Mouse (Mus musculus) kidney, postnatal 4 days (tissue): ENCODE data around the gene Kcns1.

ENCODE experiments used
- DNase-seq, 2 experiments: peaks; one replicate each; pipeline ENCODE4 v3.0.0; 2021; ENCODE audit warnings: mixed read lengths in 2 of 2

Gene Kcns1

GRCm38 (mm10) chr2:164168571-164168946 lies 2.4 kb downstream of the Kcns1 start:
- peak; percentile 36 to 55 for DNase-seq

- DNase-seq: peak; percentile 26 to 34
Observed at GRCm38 (mm10) chr2:164167752-164168570, 3.0 kb downstream of the Kcns1 start.

DNA sequence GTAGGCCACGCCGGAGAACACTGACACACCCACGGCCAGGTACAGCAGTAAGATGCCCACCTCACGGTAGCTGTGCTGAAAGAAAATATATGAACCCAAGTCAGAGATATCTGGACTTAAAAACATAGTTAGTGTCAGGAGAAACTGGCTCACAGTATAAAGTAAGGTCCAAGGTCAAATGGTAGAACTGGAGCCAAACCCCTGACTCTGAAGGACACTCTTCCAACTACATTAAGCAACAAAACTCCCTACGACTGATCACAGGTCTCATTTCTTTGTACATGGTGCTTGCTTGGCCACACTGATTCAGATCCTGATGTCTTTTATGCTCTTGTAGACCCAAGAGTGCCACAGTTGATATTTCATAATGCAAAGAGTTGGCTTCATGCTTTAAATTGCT lies 6.0 kb downstream of the Kcns1 start:
- no peak for DNase-seq

DNA sequence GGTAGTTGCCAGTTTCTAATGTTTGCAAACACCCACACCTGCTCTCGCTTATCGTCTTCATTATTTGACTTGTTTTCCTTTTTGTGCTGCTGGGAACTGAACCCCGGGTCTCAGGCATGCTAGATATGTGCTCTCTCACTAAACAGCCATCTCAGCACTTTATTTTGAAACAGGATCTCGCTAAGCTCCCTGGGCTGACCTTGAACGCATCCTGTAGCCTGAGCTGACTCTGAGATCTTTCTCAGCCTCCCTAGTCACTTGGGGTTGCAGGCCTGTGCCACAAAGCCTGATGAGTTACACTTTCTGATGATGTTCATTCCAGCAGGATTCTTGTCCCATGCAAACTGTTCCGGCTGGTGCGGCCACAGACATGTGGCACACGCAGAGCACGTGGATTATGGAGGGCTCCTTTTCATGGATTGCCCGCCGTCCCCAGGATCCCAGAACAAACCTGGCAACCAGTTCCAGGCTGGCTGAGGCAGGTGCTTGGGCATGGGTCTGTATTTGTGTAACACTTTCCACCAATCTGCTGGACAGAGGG lies 9.3 kb downstream of the Kcns1 start:
- DNase-seq: no peak

DNA sequence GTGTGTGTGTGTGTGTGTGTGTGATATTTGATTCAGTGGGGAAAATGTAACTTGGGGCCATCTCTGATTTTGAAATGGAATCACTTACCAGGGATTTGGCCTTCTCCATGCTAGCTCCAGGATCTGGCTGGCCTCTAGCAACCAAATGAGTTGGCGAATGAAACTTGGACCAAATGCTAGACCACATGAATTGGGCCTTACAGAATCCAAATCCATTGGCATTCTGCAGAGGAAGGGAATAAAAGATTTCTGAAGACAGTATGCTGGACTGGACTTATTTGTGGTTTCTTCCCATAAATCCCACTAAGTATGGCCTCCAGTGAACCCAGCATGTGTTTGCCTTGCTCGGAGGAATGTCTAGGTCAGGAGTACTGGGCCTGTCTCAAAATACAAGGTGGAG lies 12.1 kb downstream of the Kcns1 start:
- no peak for DNase-seq

DNA sequence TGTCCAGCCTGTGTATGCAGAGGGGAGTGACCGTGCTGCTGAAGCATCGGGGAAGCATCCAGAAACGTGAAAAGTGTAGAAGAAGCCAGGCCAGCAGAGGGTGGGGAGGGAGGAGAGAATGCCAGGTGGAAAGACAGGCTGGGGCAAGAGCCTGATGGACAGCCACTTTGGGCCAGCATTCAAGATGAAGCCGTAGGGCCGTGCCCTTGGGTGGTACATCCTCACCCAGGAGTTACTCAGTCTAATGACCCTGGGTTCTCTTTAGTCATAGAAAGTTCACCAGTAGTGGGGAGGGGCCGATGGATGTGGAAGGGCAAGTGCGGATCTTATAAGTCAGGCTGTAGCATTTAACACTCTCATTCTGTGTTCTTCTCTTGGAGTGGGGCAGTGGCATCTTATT lies 14.8 kb downstream of the Kcns1 start:
- DNase-seq: no peak

- no peak for DNase-seq
Observed at GRCm38 (mm10) chr2:164154007-164154406, 16.9 kb downstream of the Kcns1 start.

DNA sequence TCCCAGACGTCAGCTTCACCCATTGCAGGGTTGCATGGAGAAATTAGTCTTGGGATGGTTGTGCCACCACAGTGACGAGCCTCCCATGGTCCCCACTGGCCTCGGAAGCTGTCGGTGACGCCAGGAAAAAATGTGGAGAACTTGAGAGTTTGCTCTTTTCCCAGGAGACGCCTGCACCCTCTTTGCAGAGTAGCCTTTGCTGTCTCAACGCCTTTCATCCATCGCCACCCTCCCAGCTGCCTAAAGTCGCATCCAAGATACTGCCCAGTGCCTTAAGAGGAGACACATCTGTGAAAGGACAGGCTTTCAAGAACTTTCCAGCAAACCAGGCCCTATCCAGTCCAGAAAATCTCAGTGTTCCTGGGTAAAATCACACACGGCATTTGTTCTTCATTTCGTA lies 18.6 kb downstream of the Kcns1 start:
- DNase-seq: no peak

- DNase-seq: no peak
Observed at GRCm38 (mm10) chr2:164150086-164150760, 20.7 kb downstream of the Kcns1 start.

DNA sequence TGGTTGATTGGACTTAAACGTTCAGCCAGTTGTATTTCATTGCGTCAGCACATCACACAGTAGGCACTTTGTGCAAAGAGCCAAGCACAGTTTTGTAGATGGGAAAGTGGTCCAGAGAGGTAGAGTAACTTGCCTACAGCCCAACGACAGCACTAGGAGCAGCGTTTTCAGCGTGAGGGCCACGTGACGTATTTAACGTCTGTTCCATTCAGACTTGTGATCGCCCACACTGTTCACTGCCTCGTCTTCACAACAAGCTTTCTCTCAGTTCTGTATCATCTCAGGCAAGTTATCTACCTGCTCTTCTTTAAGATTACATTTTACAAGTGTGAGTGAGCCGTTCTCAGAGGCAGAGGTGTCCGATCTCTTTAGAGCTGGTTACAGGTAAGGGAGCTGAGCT lies 24.4 kb downstream of the Kcns1 start:
- no peak for DNase-seq

GRCm38 (mm10) chr2:164144541-164144940 lies 26.4 kb downstream of the Kcns1 start:
- DNase-seq: no peak

GRCm38 (mm10) chr2:164144025-164144424 lies 26.9 kb downstream of the Kcns1 start:
- DNase-seq: peak in 1 of 2 experiments; percentile 45

DNA sequence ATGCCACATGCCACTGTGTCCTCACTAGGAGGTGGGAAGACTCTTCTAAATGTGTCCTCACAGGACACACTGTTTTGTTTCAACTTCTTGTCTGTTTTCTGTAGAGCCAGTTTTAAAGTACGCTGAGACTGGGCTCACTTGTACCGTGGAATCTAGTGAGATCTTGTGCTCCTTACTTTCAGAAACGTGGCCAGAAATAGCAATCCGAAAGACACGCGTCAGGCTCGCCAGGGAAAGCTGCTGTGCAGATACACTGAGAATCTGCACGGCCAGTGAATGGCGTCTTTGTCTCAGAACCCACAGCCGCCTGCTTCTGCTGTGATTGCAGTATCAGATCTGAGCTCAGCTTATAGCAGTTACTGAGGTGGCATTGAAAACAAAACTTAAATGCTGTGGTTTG lies 28.9 kb downstream of the Kcns1 start:
- no peak for DNase-seq

DNA sequence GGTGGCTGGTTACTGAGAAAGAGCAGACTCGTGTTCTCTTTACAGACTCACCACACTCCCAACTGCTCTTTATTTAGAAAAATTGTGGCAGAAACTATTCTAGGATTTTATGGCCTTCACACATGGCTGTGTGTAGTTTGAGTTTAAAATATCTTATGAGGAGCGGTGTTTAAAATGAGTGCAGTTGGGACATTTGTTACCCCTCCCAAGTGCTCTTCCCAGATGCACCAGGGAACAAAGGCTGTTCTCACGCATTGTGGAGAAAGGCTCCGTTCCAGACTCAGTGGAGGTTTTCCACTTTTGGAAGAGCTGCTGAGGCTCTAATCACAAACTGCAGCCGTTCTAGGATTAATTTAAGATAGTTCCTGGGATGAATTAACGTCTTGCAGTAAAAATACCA lies 33.2 kb downstream of the Kcns1 start:
- no peak for DNase-seq

- DNase-seq: peak in 1 of 2 experiments; percentile 23
Observed at GRCm38 (mm10) chr2:164136393-164136792, 34.5 kb downstream of the Kcns1 start.

GRCm38 (mm10) chr2:164135367-164135766 lies 35.5 kb downstream of the Kcns1 start:
- DNase-seq: peak in 1 of 2 experiments; percentile 30

- DNase-seq: peak; percentile 53 to 67
Observed at GRCm38 (mm10) chr2:164134563-164134962, 36.4 kb downstream of the Kcns1 start.

DNA sequence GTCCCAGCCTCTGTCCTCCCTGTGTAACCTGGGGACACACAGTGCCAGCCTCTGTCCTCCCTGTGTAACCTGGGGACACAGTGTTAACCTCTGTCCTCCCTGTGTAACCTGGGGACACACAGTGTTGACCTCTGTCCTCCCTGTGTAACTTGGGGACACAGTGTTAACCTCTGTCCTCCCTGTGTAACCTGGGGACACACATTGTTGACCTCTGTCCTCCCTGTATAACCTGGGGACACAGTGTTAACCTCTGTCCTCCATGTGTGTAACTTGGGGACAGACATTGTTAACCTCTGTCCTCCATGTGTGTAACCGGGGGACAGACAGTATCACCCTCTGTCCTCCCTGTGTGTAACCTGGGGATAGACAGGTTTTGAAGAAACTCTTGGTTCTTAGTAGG lies 39.3 kb downstream of the Kcns1 start:
- DNase-seq: no peak

DNA sequence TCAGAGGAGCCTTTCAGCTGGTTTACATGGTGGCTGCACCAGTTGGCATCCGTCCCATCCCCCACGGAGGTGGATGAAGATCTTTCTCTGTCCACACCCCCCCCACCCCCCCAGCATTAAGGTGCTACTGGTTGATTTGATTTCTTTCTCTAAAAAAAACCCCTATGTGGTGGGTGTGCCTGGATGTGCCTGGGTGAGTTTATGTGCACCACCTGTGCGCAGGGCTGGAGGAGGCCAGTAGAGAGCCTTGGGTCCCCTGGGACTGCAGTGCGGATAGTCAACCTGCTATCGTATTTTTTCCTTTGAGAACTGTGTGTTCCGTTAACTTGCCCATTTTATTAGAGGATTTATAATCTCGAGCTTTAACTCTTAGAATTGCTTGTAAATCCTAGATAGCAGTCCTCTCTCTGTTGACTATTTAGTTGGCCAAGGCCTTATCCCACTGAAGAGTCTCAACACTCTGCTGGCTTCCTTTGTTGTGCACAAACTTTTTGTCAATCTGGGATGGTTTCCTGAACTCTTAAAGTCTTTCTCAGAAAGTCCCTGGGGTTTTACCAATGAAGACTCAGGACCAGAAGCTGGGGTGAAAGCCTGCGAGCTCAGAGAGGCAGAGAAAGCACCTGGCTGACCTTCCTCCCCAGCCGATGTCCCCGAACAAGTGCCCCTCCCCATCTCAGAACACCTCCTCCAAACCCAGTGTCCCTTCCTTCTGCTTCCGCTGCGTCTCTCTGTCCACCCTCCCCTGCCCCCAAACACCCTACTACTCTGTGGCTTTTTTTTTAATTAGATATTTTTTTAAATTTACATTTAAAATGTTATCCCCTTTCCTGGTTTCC lies 42.1 kb downstream of the Kcns1 start:
- DNase-seq: no peak

- no peak for DNase-seq
Observed at GRCm38 (mm10) chr2:164127297-164127696, 43.6 kb downstream of the Kcns1 start.

DNA sequence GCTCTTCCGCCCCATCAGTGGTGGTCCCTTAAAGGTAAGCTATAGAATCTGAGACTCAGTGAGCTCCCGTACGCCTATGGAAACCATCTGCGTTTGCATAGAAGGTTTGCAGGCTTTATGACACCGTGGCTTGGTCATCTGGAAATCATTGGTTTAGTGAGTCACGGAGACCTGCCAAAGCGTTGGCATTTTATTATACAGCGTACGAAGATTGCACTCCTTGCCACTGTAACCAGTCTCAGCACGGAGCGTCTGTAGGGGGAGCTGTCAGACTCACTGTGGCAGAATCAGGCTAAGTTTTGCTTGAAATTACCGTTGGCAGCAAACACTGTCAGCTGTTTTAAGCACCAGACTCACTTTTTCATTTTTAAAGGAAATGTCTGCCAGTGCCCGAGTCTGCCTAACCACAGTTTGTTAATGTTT lies 44.4 kb downstream of the Kcns1 start:
- peak; percentile 58 to 67 for DNase-seq

DNA sequence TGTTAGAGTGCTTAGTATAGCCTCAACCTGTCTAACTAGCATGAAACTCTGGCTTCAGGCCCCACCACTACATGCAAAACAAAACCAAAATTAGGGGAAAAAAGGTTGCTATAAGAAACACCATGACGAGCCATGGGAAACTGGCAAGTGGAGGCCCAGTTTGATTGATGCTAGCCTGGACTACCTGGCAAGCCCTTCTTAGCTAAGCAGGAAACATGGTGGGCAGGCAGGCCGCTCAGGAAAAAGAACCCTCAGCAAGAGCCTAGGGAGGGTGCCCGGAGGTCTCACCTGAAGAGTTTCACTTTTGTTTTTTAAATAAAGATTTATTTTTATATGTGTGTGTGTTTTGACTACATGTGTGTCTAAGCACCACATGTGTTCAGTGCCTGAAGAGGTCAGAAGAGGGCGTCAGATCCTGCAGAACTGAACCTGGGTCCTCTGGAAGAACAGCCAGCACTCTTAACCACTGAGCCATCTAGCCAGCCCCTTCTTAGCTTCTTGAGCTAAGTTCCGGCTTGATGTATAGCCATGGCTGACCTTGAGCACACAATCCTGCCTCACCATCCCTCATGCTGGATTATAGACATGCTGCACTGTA lies 47.6 kb downstream of the Kcns1 start:
- no peak for DNase-seq

DNA sequence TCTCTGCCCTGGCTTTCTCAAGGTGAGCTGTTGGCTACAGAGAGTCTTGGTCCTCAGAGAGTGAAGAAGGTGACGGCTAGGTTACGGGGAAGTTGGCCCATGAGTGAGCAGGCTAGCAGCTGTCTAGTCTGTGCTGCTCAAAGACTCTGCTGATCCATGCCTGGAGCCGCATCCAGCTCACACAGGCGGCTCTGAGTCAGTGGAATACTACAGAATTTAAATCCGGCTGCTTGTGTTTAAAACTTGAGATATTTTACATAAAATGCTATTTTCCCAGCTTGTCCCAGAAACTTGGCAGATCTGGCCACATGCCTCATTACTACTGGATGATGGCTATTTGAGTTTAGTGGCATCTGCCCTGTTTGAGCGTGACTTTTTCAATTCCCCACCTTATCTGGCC lies 51.4 kb downstream of the Kcns1 start:
- no peak for DNase-seq
